Mouse (Mus musculus): ENCODE measurements around the gene Nop16. TPM values are rescaled to one million over a fixed set of nuclear protein-coding genes. Genes with fewer than 3 reads are reported as not detected.
A peak's percentile ranks its signal among the peaks of the same experiment; 100 is the strongest.

Nop16 gene
- polyA plus RNA-seq, 1 experiment: 19.3 TPM

DNA sequence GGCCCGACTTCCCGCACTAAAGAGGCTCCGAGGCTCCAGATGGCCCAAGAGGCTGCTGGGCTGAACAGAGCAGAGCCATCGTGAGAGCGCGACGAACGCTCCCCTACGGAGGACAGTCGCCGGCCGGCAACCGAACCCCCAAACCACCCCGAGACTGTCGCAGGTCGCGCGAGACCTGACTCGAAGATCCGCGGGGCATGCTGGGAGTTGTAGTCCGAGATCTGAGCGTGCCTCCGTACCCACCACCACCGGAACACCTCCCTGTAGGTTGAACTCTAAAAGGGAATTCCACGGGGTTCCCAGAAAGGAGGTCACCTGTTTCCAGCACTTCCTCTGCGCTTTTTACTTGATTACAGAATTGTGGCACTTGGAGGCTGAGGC lies 24.7 kb downstream of the Nop16 start, which contains the start of gene 4833439L19Rik:
Gene 4833439L19Rik, minus strand, starts transcription at position 235 of the 381 bp plus-strand sequence.
- TF ChIP-seq CTCF (IDR thresholded peaks at IDR 0.05; ENCODE audit: low read depth, low read length) (no peak), POLR2A (IDR thresholded peaks at IDR 0.05; ENCODE audit: borderline replicate concordance, low read depth, low read length) (no peak)
- peaks cover 10% of the 10 kb centered on the region; the same call in 1 of the 2 replicates for H3K4me1 ChIP-seq (ENCODE audit: control insufficient read depth, insufficient read depth, low read length)
- H3K4me3 ChIP-seq (ENCODE audit: insufficient read depth, low read length): peak within 1 kb of the TSS; percentile 78
- H3K27ac ChIP-seq (ENCODE audit: insufficient read depth, low read depth, low read length): no peak within 1 kb of the TSS

DNA sequence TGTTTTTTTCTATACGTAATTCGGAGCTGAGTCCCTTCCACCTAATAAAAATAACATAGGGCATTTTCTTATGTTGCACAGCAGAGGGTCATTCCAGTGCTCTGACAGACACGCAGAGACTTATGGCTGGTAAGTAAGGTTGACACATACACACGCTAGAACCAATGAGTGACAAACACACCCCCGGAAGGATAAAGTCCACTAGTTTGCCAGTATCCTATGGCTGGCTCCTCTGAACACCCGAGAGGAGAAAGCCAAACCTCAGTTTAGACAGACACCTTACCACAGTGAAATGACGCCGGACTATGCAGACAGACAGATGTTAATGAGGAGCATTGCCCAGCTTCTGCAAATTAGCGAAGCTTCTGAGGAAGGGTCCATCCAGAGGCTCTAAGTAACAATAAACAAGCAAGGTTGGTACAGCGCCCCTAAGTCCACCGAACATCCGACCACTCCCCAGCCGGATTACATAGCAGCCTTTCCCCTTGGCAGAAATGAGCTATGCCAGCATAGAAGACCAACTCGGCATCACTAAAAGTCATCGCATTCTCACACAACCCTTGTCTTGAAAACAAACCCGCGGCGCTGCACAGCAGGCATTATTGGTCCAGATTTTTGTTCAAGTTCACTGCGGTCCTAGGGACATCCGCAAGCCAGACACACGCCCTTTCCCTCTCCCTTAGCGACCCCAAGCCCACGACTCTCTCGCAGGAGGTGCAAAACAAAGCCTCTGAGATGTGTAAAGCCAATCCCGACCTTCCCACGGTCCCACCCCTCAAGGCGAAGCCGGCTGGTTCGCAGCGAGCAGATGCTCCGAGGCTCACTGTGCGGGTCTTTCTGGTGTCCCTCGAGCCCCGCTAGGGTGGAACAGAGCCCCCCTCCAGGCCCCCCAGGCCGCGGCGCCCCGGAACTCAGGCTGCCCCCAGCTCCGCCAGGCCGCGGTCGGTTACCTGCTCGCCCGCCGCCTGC lies 25.4 kb downstream of the Nop16 start:
- H3K27ac ChIP-seq (ENCODE audit: insufficient read depth, low read depth, low read length): no peak overlapping the region
- no peak for TF ChIP-seq POLR2A (IDR thresholded peaks at IDR 0.05; ENCODE audit: borderline replicate concordance, low read depth, low read length)
- no peak for TF ChIP-seq CTCF (IDR thresholded peaks at IDR 0.05; ENCODE audit: low read depth, low read length)
- H3K4me3 ChIP-seq (ENCODE audit: insufficient read depth, low read length): peak overlapping the region; percentile 78
- peaks cover 9% of the 10 kb centered on the region; the same call in 1 of the 2 replicates for H3K4me1 ChIP-seq (ENCODE audit: control insufficient read depth, insufficient read depth, low read length)

GRCm38 (mm10) chr13:54562562-54562961 lies 27.3 kb downstream of the Nop16 start:
- TF ChIP-seq POLR2A (IDR thresholded peaks at IDR 0.05; ENCODE audit: borderline replicate concordance, low read depth, low read length) (no peak), CTCF (IDR thresholded peaks at IDR 0.05; ENCODE audit: low read depth, low read length) (no peak)
- Histone ChIP-seq H3K27ac (ENCODE audit: insufficient read depth, low read depth, low read length) (no peak overlapping the region), H3K4me3 (ENCODE audit: insufficient read depth, low read length) (no peak overlapping the region), H3K4me1 (ENCODE audit: control insufficient read depth, insufficient read depth, low read length) (peaks cover 5% of the 10 kb centered on the region; the same call in 1 of the 2 replicates)

DNA sequence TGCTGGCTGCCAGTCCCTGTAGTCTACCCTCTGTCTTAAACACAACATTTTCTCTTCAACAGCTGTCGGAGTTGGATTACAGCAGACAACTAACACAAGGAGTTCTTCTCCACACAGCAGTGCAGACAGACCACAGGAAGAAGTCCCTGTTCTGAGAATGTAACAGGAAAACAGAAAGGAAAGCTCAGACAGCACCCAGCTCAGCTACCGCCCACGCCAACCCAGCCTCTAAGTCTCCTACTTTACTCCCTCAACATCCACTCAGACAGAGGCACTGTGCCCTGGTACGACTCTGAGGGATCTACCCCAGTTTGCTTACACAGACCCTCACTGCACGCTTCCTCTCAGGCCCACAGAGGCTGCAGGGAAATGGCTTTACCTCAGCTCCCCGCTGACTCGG lies 29.3 kb downstream of the Nop16 start:
- H3K4me3 ChIP-seq (ENCODE audit: insufficient read depth, low read length): no peak overlapping the region
- H3K4me1 ChIP-seq (ENCODE audit: control insufficient read depth, insufficient read depth, low read length): peaks cover 3% of the 10 kb centered on the region; the same call in 1 of the 2 replicates
- H3K27ac ChIP-seq (ENCODE audit: insufficient read depth, low read depth, low read length): no peak overlapping the region
- TF ChIP-seq POLR2A (IDR thresholded peaks at IDR 0.05; ENCODE audit: borderline replicate concordance, low read depth, low read length): no peak
- TF ChIP-seq CTCF (IDR thresholded peaks at IDR 0.05; ENCODE audit: low read depth, low read length): no peak

DNA sequence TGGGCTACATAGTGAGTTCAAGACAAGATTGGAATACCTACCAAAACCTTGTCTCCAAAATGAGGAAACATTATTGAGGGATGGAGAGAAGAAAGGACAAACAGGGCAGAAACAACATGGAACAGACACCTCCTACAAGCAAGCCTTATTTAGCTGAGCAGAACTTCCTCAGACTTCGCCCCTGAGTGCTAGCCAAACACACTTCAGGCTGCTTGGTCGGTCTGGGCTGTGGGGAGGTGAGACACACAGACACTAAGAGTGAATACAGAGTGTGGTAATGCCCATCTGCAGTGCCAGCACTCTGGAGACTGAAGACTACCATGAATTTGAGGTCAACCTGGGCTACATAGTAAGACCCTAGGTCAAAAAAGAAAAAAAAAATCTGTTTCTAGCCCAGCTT lies 30.2 kb downstream of the Nop16 start:
- H3K27ac ChIP-seq (ENCODE audit: insufficient read depth, low read depth, low read length): no peak overlapping the region
- H3K4me1 ChIP-seq (ENCODE audit: control insufficient read depth, insufficient read depth, low read length): peaks cover 3% of the 10 kb centered on the region; the same call in 1 of the 2 replicates
- TF ChIP-seq POLR2A (IDR thresholded peaks at IDR 0.05; ENCODE audit: borderline replicate concordance, low read depth, low read length): no peak
- no peak for TF ChIP-seq CTCF (IDR thresholded peaks at IDR 0.05; ENCODE audit: low read depth, low read length)
- H3K4me3 ChIP-seq (ENCODE audit: insufficient read depth, low read length): no peak overlapping the region

DNA sequence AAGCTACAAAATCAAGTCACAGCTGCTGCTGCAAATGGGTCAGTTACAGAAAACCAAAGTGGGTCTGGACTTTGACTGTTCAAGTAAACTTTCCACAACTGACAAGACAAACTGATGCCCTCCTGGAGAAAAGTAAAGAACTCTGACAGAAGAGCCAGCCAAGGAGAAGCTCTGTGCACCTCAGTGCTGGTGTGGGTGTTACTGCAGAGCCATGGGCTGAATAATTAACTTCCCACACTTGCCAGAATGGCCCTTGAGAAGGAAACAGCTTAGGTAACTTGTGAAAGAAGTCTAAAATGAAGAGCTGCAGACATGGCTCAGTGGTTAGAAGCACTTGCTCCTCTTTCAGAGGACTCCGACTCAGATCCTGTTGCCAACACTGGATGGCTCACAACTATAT lies 32.2 kb downstream of the Nop16 start:
- TF ChIP-seq CTCF (IDR thresholded peaks at IDR 0.05; ENCODE audit: low read depth, low read length) (no peak), POLR2A (IDR thresholded peaks at IDR 0.05; ENCODE audit: borderline replicate concordance, low read depth, low read length) (no peak)
- no peaks in the 10 kb centered on the region for H3K4me1 ChIP-seq (ENCODE audit: control insufficient read depth, insufficient read depth, low read length)
- no peak overlapping the region for H3K27ac ChIP-seq (ENCODE audit: insufficient read depth, low read depth, low read length)
- no peak overlapping the region for H3K4me3 ChIP-seq (ENCODE audit: insufficient read depth, low read length)

DNA sequence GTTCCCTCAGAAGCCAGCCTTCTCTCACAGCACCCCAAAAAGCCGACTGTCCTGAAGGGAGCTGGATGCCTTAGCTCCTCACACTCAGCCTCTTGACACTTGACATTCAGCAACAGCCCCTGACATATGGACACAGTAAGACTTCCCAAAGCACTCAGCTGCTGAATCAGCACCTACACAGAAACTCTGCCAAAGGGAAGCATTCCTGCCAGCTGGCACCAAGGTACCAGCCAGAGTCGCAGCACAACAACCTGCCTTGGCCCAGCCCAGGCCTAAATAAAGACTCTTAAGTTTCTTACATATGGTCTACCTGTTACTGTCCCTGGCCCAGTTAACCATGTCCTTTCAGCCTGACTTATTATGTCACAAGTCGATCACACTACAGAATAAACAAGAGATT lies 33.1 kb downstream of the Nop16 start:
- Histone ChIP-seq H3K4me3 (ENCODE audit: insufficient read depth, low read length) (no peak overlapping the region), H3K27ac (ENCODE audit: insufficient read depth, low read depth, low read length) (no peak overlapping the region), H3K4me1 (ENCODE audit: control insufficient read depth, insufficient read depth, low read length) (no peaks in the 10 kb centered on the region)
- no peak for TF ChIP-seq POLR2A (IDR thresholded peaks at IDR 0.05; ENCODE audit: borderline replicate concordance, low read depth, low read length)
- TF ChIP-seq CTCF (IDR thresholded peaks at IDR 0.05; ENCODE audit: low read depth, low read length): no peak

DNA sequence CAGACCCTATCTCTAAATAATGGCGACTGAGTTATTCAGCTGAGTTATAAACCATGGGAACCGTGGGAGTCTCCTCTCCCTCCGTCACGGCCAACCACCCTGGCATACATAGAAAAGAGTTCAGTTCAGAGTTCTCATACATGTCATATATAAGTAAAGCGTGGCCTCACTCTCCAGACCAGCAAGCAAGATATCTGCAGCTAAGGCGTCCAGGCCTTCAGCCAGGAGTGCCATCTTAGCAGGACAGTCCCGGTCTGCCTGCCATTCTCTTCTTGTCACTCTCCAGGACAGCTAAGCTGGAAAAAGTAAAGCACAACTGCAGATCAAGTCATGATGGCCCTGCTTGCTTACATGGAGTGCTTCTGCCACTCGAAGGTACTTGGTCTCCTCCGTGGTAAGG lies 33.7 kb downstream of the Nop16 start:
- H3K27ac ChIP-seq (ENCODE audit: insufficient read depth, low read depth, low read length): no peak overlapping the region

DNA sequence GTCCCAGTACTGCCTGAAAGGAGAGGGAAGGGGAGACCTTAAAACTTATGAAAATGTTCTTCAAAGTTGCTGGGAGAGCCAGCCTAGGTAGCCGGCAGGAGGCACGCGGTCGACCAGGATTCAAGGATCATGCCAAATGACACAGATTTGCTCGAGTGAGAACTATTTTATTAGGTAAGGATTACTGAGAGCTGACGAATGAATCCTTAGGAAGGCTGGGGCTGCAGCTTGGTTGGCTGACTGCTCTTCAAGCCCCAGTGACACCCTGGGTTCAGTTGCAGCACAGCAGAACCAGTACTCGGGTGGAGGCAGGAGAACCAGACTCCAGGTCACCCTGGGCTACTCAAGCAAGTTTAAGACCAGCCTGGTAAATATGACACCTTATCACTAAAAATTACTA lies 41.9 kb downstream of the Nop16 start:
- H3K4me3 ChIP-seq (ENCODE audit: insufficient read depth, low read length): no peak overlapping the region
- H3K4me1 ChIP-seq (ENCODE audit: control insufficient read depth, insufficient read depth, low read length): no peaks in the 10 kb centered on the region
- no peak overlapping the region for H3K27ac ChIP-seq (ENCODE audit: insufficient read depth, low read depth, low read length)
- TF ChIP-seq POLR2A (IDR thresholded peaks at IDR 0.05; ENCODE audit: borderline replicate concordance, low read depth, low read length) (no peak), CTCF (IDR thresholded peaks at IDR 0.05; ENCODE audit: low read depth, low read length) (no peak)

More for the DNA sequence above, 33.7 kb downstream of the Nop16 start:
- Histone ChIP-seq H3K4me1 (ENCODE audit: control insufficient read depth, insufficient read depth, low read length) (no peaks in the 10 kb centered on the region), H3K4me3 (ENCODE audit: insufficient read depth, low read length) (no peak overlapping the region)
- TF ChIP-seq CTCF (IDR thresholded peaks at IDR 0.05; ENCODE audit: low read depth, low read length) (no peak), POLR2A (IDR thresholded peaks at IDR 0.05; ENCODE audit: borderline replicate concordance, low read depth, low read length) (no peak)

Other genes with a start within 250 kb of the Nop16 start
- 0.16 TPM in 1 of 2 replicates, not detected in the other for gene Cplx2, start 218.7 kb downstream of the Nop16 start, polyA plus RNA-seq (2012; ENCODE audit: insufficient read depth, insufficient read length, missing spikeins)
- gene Thoc3, start 121.2 kb downstream of the Nop16 start, polyA plus RNA-seq (2012; ENCODE audit: insufficient read depth, insufficient read length, missing spikeins): 18.2 and 19.6 TPM in 2 replicates
- 3.6 and 4.3 TPM in 2 replicates for gene Simc1, start 86.3 kb downstream of the Nop16 start, polyA plus RNA-seq (2012; ENCODE audit: insufficient read depth, insufficient read length, missing spikeins)
- 48.5 and 49.2 TPM in 2 replicates for gene 4833439L19Rik, start 24.7 kb downstream of the Nop16 start, polyA plus RNA-seq (2012; ENCODE audit: insufficient read depth, insufficient read length, missing spikeins)
- gene Arl10, start 15.1 kb downstream of the Nop16 start, polyA plus RNA-seq (2012; ENCODE audit: insufficient read depth, insufficient read length, missing spikeins): 44.0 and 45.7 TPM in 2 replicates
- 149 and 158 TPM in 2 replicates for gene Higd2a, start 117 bp upstream of the Nop16 start, polyA plus RNA-seq (2012; ENCODE audit: insufficient read depth, insufficient read length, missing spikeins)
- 35.5 and 43.2 TPM in 2 replicates for gene Cltb, start 21.3 kb upstream of the Nop16 start, polyA plus RNA-seq (2012; ENCODE audit: insufficient read depth, insufficient read length, missing spikeins)
- 40.8 and 49.9 TPM in 2 replicates for gene Faf2, start 31.7 kb upstream of the Nop16 start, polyA plus RNA-seq (2012; ENCODE audit: insufficient read depth, insufficient read length, missing spikeins)
- 87.3 and 96.2 TPM in 2 replicates for gene Rnf44, start 103.8 kb upstream of the Nop16 start, polyA plus RNA-seq (2012; ENCODE audit: insufficient read depth, insufficient read length, missing spikeins)
- gene Cdhr2, start 111.4 kb upstream of the Nop16 start, polyA plus RNA-seq (2012; ENCODE audit: insufficient read depth, insufficient read length, missing spikeins): not detected in 2 replicates
- not detected in 2 replicates for gene Gprin1, start 159.8 kb upstream of the Nop16 start, polyA plus RNA-seq (2012; ENCODE audit: insufficient read depth, insufficient read length, missing spikeins)
- gene Sncb, start 176.5 kb upstream of the Nop16 start, polyA plus RNA-seq (2012; ENCODE audit: insufficient read depth, insufficient read length, missing spikeins): not detected in 2 replicates
- not detected in 2 replicates for gene Eif4e1b, start 193.9 kb upstream of the Nop16 start, polyA plus RNA-seq (2012; ENCODE audit: insufficient read depth, insufficient read length, missing spikeins)
- gene Tspan17, start 199.3 kb upstream of the Nop16 start, polyA plus RNA-seq (2012; ENCODE audit: insufficient read depth, insufficient read length, missing spikeins): 52.0 and 67.7 TPM in 2 replicates